Mouse (Mus musculus): Measurements from ENCODE around the gene Atp6v1e2. TPM values are rescaled to one million over a fixed set of nuclear protein-coding genes. Genes with fewer than 3 reads are reported as not detected.

Atp6v1e2 gene
- polyA plus RNA-seq, 1 experiment from 2014 or later, result not detected

GRCm38 (mm10) chr17:86900564-86900963 is 47.1 kb downstream of the Atp6v1e2 start:
- Histone ChIP-seq H3K9me3 (ENCODE audit: low read length) (no peaks in the 10 kb centered on the region), H3K4me2 (ENCODE audit: low read depth, low read length) (no peak overlapping the region), H3K4me1 (ENCODE audit: insufficient read depth) (peaks cover 26% of the 10 kb centered on the region), H3K9ac (replicated peaks) (no peak overlapping the region), H3K27me3 (ENCODE audit: insufficient read depth, low read length) (no peaks in the 10 kb centered on the region), H3K27ac (ENCODE audit: low read depth) (no peak overlapping the region), H3K4me3 (ENCODE audit: low read depth, low read length) (no peak overlapping the region), H3K36me3 (replicated peaks; ENCODE audit: insufficient read depth, low read length) (no peaks in the 10 kb centered on the region)
- 78% methylated on average over 5 of the region's 5 CpGs for WGBS (ENCODE audit: insufficient replicate concordance)
- ATAC-seq (no peak), DNase-seq (no peak)
- TF ChIP-seq CTCF (IDR thresholded peaks at IDR 0.05; ENCODE audit: low read depth) (no peak), EP300 (IDR thresholded peaks at IDR 0.05; ENCODE audit: low read depth) (no peak)

GRCm38 (mm10) chr17:86899821-86900220 is 47.9 kb downstream of the Atp6v1e2 start:
- Histone ChIP-seq H3K9ac (replicated peaks) (no peak overlapping the region), H3K27me3 (ENCODE audit: insufficient read depth, low read length) (no peaks in the 10 kb centered on the region), H3K4me1 (ENCODE audit: insufficient read depth) (peaks cover 19% of the 10 kb centered on the region), H3K9me3 (ENCODE audit: low read length) (no peaks in the 10 kb centered on the region), H3K4me3 (ENCODE audit: low read depth, low read length) (no peak overlapping the region), H3K27ac (ENCODE audit: low read depth) (no peak overlapping the region), H3K36me3 (replicated peaks; ENCODE audit: insufficient read depth, low read length) (no peaks in the 10 kb centered on the region), H3K4me2 (ENCODE audit: low read depth, low read length) (no peak overlapping the region)
- ATAC-seq (no peak), DNase-seq (no peak)
- WGBS (ENCODE audit: insufficient replicate concordance), result 46% methylated on average over 5 of the region's 5 CpGs
- no peak for TF ChIP-seq CTCF (IDR thresholded peaks at IDR 0.05; ENCODE audit: low read depth)
- no peak for TF ChIP-seq EP300 (IDR thresholded peaks at IDR 0.05; ENCODE audit: low read depth)

DNA sequence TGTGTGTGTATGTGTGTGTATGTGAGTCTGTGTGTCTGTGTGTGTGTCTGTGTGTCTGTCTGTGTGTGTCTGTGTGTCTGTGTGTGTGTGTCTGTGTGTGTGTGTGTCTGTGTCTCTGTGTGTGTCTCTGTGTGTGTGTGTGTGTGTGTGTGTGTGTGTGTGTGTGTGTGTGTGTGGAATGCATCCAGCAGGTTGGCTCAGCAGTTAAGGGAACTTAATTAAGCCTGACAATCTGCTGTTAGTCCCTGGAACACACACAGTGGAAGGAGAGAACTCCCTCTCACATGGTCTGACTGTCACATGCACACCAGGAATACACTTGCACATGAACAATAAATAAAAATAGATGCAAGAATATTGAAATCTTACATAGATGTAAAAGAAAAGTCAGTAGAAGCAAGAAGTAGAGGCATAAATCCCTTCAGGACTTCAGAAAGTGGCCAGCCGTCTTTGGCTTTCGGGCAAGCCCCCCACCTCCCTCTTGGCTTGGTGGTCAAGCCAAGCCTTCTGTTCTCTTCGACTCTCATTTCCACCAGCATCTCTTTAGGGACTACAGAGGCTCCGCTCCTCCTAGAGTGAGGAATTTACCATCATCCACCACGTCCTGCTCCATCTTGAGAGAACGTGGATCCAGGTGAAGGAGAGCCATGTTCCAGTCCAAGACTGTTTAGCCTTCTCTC is 50.1 kb downstream of the Atp6v1e2 start:
- H3K4me1 ChIP-seq (ENCODE audit: insufficient read depth), result peaks cover 4% of the 10 kb centered on the region; the same call in 1 of the 2 replicates
- WGBS (ENCODE audit: insufficient replicate concordance), result 87% methylated on average over 6 of the region's 6 CpGs
- no peak overlapping the region for H3K27ac ChIP-seq (ENCODE audit: low read depth)
- no peaks in the 10 kb centered on the region for H3K36me3 ChIP-seq (replicated peaks; ENCODE audit: insufficient read depth, low read length)
- no peaks in the 10 kb centered on the region for H3K9me3 ChIP-seq (ENCODE audit: low read length)
- TF ChIP-seq CTCF (IDR thresholded peaks at IDR 0.05; ENCODE audit: low read depth) (no peak), EP300 (IDR thresholded peaks at IDR 0.05; ENCODE audit: low read depth) (no peak)
- DNase-seq (no peak), ATAC-seq (no peak)
- H3K4me2 ChIP-seq (ENCODE audit: low read depth, low read length), result no peak overlapping the region
- no peaks in the 10 kb centered on the region for H3K27me3 ChIP-seq (ENCODE audit: insufficient read depth, low read length)
- no peak overlapping the region for H3K4me3 ChIP-seq (ENCODE audit: low read depth, low read length)
- no peak overlapping the region for H3K9ac ChIP-seq (replicated peaks)

DNA sequence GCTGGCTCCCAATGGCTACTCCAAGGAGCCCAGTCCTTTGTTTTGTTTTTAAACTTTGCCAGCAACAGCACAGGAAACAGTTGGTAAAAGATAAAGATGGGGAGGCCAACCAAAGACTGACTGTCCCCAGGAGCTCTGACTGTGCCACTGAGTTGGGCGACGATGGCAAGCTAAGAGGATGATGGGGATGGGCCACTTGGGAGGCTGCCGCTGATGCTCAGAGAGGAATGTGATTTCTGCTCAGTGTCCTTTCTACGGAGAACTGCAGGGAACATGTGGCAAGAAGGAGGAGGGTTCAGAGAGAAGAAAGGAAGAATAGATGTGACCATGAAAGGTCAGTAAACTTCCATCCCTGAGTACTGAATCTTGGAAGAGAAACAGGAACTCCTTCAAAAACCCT is 52.5 kb downstream of the Atp6v1e2 start:
- 62% methylated on average over 4 of the region's 4 CpGs for WGBS (ENCODE audit: insufficient replicate concordance)
- Histone ChIP-seq H3K4me2 (ENCODE audit: low read depth, low read length) (no peak overlapping the region), H3K27me3 (ENCODE audit: insufficient read depth, low read length) (no peaks in the 10 kb centered on the region), H3K9me3 (ENCODE audit: low read length) (no peaks in the 10 kb centered on the region), H3K4me1 (ENCODE audit: insufficient read depth) (no peaks in the 10 kb centered on the region), H3K27ac (ENCODE audit: low read depth) (no peak overlapping the region), H3K9ac (replicated peaks) (no peak overlapping the region), H3K36me3 (replicated peaks; ENCODE audit: insufficient read depth, low read length) (no peaks in the 10 kb centered on the region), H3K4me3 (ENCODE audit: low read depth, low read length) (no peak overlapping the region)
- DNase-seq (no peak), ATAC-seq (no peak)
- TF ChIP-seq CTCF (IDR thresholded peaks at IDR 0.05; ENCODE audit: low read depth) (no peak), EP300 (IDR thresholded peaks at IDR 0.05; ENCODE audit: low read depth) (no peak)

Other genes with a start within 250 kb of the Atp6v1e2 start
- 7.5 and 8.2 TPM in 2 replicates for gene Epas1, start 194.2 kb downstream of the Atp6v1e2 start, polyA plus RNA-seq (2015; fragmentation: Nextera tagmentation; extraction: Ambion mirVana)
- not detected in 2 replicates for gene Tmem247, start 30.5 kb downstream of the Atp6v1e2 start, polyA plus RNA-seq (2015; fragmentation: Nextera tagmentation; extraction: Ambion mirVana)
- 1.5 and 1.6 TPM in 2 replicates for gene Rhoq, start 15.2 kb upstream of the Atp6v1e2 start, polyA plus RNA-seq (2015; fragmentation: Nextera tagmentation; extraction: Ambion mirVana)
- 13.2 and 14.8 TPM in 2 replicates for gene Pigf, start 77.5 kb upstream of the Atp6v1e2 start, polyA plus RNA-seq (2015; fragmentation: Nextera tagmentation; extraction: Ambion mirVana)
- 64.4 and 66.6 TPM in 2 replicates for gene Cript, start 77.7 kb upstream of the Atp6v1e2 start, polyA plus RNA-seq (2015; fragmentation: Nextera tagmentation; extraction: Ambion mirVana)
- gene Socs5, start 159.8 kb upstream of the Atp6v1e2 start, polyA plus RNA-seq (2015; fragmentation: Nextera tagmentation; extraction: Ambion mirVana), result 1.4 and 1.7 TPM in 2 replicates

Measured in liver, postnatal 0 days (tissue).